Mouse (Mus musculus) left cerebral cortex, adult 11 months (tissue): ENCODE data around the gene Zbtb7b.

Experiments used
- DNase-seq: peaks from one replicate; pipeline ENCODE4 v3.0.0; 2022; ENCODE audit warnings: low spot score

Gene Zbtb7b

GRCm38 (mm10) chr3:89365486-89366414 lies 28.8 kb downstream of the Zbtb7b start:
- DNase-seq = no peak

- no peak for DNase-seq
These were observed 29.5 kb downstream of the Zbtb7b start, which contains the start of gene Dcst1 for GRCm38 (mm10) chr3:89365153-89365485. TSS of gene Dcst1 (minus strand) at chr3:89365253.

- DNase-seq = no peak
These were observed 29.9 kb downstream of the Zbtb7b start for GRCm38 (mm10) chr3:89364631-89365030.

GRCm38 (mm10) chr3:89361675-89362074 lies 32.9 kb downstream of the Zbtb7b start, which contains the start of gene Dcst2:
TSS of gene Dcst2 (plus strand) at chr3:89361975.
- no peak for DNase-seq

- DNase-seq = no peak
These were observed 34.3 kb downstream of the Zbtb7b start for GRCm38 (mm10) chr3:89360237-89360636.

- no peak for DNase-seq
These were observed 34.9 kb downstream of the Zbtb7b start for GRCm38 (mm10) chr3:89359630-89360029.

- DNase-seq = no peak
These were observed 38.5 kb downstream of the Zbtb7b start for GRCm38 (mm10) chr3:89356029-89356428.

- no peak for DNase-seq
These were observed 39.1 kb downstream of the Zbtb7b start for GRCm38 (mm10) chr3:89355512-89355902.

GRCm38 (mm10) chr3:89354816-89355511 lies 39.6 kb downstream of the Zbtb7b start:
- DNase-seq = peak; percentile 83

- no peak for DNase-seq
These were observed 43.3 kb downstream of the Zbtb7b start for GRCm38 (mm10) chr3:89351271-89351670.

- peak; percentile 85 for DNase-seq
These were observed 44.6 kb downstream of the Zbtb7b start, which contains the start of gene Adam15 for GRCm38 (mm10) chr3:89349869-89350501. TSS of gene Adam15 (minus strand) at chr3:89349996.

GRCm38 (mm10) chr3:89348911-89349868 lies 45.4 kb downstream of the Zbtb7b start:
- DNase-seq = no peak

- no peak for DNase-seq
These were observed 46.7 kb downstream of the Zbtb7b start for GRCm38 (mm10) chr3:89347916-89348315.

GRCm38 (mm10) chr3:89346815-89347540 lies 47.6 kb downstream of the Zbtb7b start:
- DNase-seq = no peak

GRCm38 (mm10) chr3:89343279-89343678 lies 51.3 kb downstream of the Zbtb7b start:
- DNase-seq = no peak

- DNase-seq = no peak
These were observed 52.8 kb downstream of the Zbtb7b start for GRCm38 (mm10) chr3:89341794-89342193.

GRCm38 (mm10) chr3:89340465-89340864 lies 54.1 kb downstream of the Zbtb7b start:
- DNase-seq = no peak

- DNase-seq = no peak
These were observed 55.2 kb downstream of the Zbtb7b start for GRCm38 (mm10) chr3:89339416-89339815.

GRCm38 (mm10) chr3:89337721-89338578 lies 56.6 kb downstream of the Zbtb7b start, which contains the start of gene Efna4:
TSS of gene Efna4 (minus strand) at chr3:89338028.
- DNase-seq = no peak
